Mouse (Mus musculus) neural tube, embryonic 14.5 days (tissue): ENCODE data around the gene Gmppb. TPM values are rescaled to one million over a fixed set of nuclear protein-coding genes. Genes with fewer than 3 reads are reported as not detected.
"Not testable (repeated sequence)": the region's sequence is repeated elsewhere in the genome, so short reads cannot be mapped to it uniquely, and the experiment has no call there.

Experiments used
- ATAC-seq: fragments of 200-750 bp; cut with Nextera tagmentation; 2 replicates; pipeline ENCODE4 v1.8.0; 2017; ENCODE audit warnings: low read depth, mild to moderate bottlenecking, moderate TSS enrichment, moderate library complexity
- H3K27ac ChIP-seq: fragments of 300-500 bp; sonication (generic); 2 replicates; pipeline ENCODE4 v1.5.1; 2014; ENCODE audit warnings: low read depth, mild to moderate bottlenecking, control low read depth, low read length, moderate library complexity, mixed read lengths
- H3K27me3 ChIP-seq: fragments of 300-500 bp; sonication (generic); 2 replicates; pipeline ENCODE4 v1.6.1; 2014; ENCODE audit warnings: low read length; ENCODE audit not compliant: control insufficient read depth, insufficient read depth
- H3K36me3 ChIP-seq: fragments of 300-500 bp; sonication (generic); 2 replicates; pipeline ENCODE4 v1.6.1; 2014; ENCODE audit warnings: low read length, mixed read lengths; ENCODE audit not compliant: control insufficient read depth, insufficient read depth
- H3K4me1 ChIP-seq: fragments of 300-500 bp; sonication (generic); 2 replicates; pipeline ENCODE4 v1.6.1; 2014; ENCODE audit warnings: low read length; ENCODE audit not compliant: control insufficient read depth, insufficient read depth
- H3K4me2 ChIP-seq: fragments of 300-500 bp; sonication (generic); 2 replicates; pipeline ENCODE4 v1.6.1; 2014; ENCODE audit warnings: mild to moderate bottlenecking, low read depth, low read length, control low read depth
- H3K4me3 ChIP-seq: fragments of 300-500 bp; sonication (generic); 2 replicates; pipeline ENCODE4 v1.5.1; 2014; ENCODE audit warnings: low read depth, low read length, control low read depth, mixed read lengths
- H3K9ac ChIP-seq: fragments of 300-500 bp; sonication (generic); replicated peaks from 2 replicates; pipeline ENCODE4 v1.6.1; 2014; ENCODE audit warnings: low read depth, mild to moderate bottlenecking, control low read depth, low read length, mixed read lengths
- H3K9me3 ChIP-seq: fragments of 300-500 bp; sonication (generic); 2 replicates; pipeline ENCODE4 v1.6.1; 2016; ENCODE audit warnings: low read length; ENCODE audit not compliant: control insufficient read depth
- WGBS: fragments of 180-500 bp; shearing (Covaris S2); extraction: QIAGEN DNeasy Blood & Tissue Kit; methylation state at CpG from one replicate; pipeline ENCODE4 v1.1.7; 2014; 5-methylcytosine and 5-hydroxymethylcytosine counted together
- polyA plus RNA-seq: library from polyadenylated mRNA; unstranded; fragments of >200 nt; fragmentation: Nextera tagmentation; extraction: Ambion mirVana; gene quantifications from 2 replicates; pipeline ENCODE4 v1.2.1, GENCODE M21; 2014

The Gmppb gene
- polyA plus RNA-seq, result 19.5 and 21.2 TPM in 2 replicates

GRCm38 (mm10) chr9:108049016-108049455 is at the start of gene Gmppb:
Gene Gmppb, plus strand, starts transcription at chr9:108049242.
- H3K27me3 ChIP-seq, result no peaks in the 10 kb centered on the region
- H3K4me3 ChIP-seq, result peak within 1 kb of the TSS; percentile 54
- under 1% methylated on average over 34 of the region's 39 CpGs for WGBS
- peak within 1 kb of the TSS; percentile 70 for H3K27ac ChIP-seq
- peak; percentile 95 for ATAC-seq
- peaks cover 11% of the 10 kb centered on the region for H3K4me1 ChIP-seq
- peak within 1 kb of the TSS; percentile 60 for H3K9ac ChIP-seq
- no peaks in the 10 kb centered on the region for H3K9me3 ChIP-seq
- H3K4me2 ChIP-seq, result peak within 1 kb of the TSS; percentile 87
- H3K36me3 ChIP-seq, result peaks cover 29% of the 10 kb centered on the region; the same call in 1 of the 2 replicates

GRCm38 (mm10) chr9:108001922-108002770 is 46.9 kb upstream of the Gmppb start, which contains the start of gene Ip6k1:
Gene Ip6k1, plus strand, starts transcription at chr9:108002501.
- WGBS, result under 1% methylated on average over 50 of the region's 51 CpGs

GRCm38 (mm10) chr9:108002778-108003530 is 46.1 kb upstream of the Gmppb start:
- no peaks in the 10 kb centered on the region for H3K27me3 ChIP-seq
- peaks cover 17% of the 10 kb centered on the region for H3K4me1 ChIP-seq
- ATAC-seq, result peak; percentile 67
- H3K4me2 ChIP-seq, result peak overlapping the region; percentile 72
- H3K4me3 ChIP-seq, result peak overlapping the region; percentile 97
- no peaks in the 10 kb centered on the region for H3K36me3 ChIP-seq
- H3K27ac ChIP-seq, result peak overlapping the region; percentile 91
- H3K9ac ChIP-seq, result peak overlapping the region; percentile 93
- WGBS, result under 1% methylated on average over 50 of the region's 50 CpGs
- no peaks in the 10 kb centered on the region for H3K9me3 ChIP-seq

More at GRCm38 (mm10) chr9:108001922-108002770, 46.9 kb upstream of the Gmppb start, which contains the start of gene Ip6k1:
- Histone ChIP-seq H3K9me3 (no peaks in the 10 kb centered on the region), H3K4me2 (peak within 1 kb of the TSS; percentile 77), H3K4me1 (peaks cover 17% of the 10 kb centered on the region), H3K27me3 (no peaks in the 10 kb centered on the region), H3K4me3 (peak within 1 kb of the TSS; percentile 97), H3K27ac (peak within 1 kb of the TSS; percentile 91), H3K9ac (peak within 1 kb of the TSS; percentile 93), H3K36me3 (no peaks in the 10 kb centered on the region)
- peak; percentile 100 for ATAC-seq

- peak overlapping the region; percentile 97 for H3K4me3 ChIP-seq
- WGBS, result 10% methylated on average over 8 of the region's 8 CpGs
- H3K27me3 ChIP-seq, result no peaks in the 10 kb centered on the region
- H3K9me3 ChIP-seq, result no peaks in the 10 kb centered on the region
- peak overlapping the region; percentile 91; the same call in 1 of the 2 replicates for H3K27ac ChIP-seq
- peak overlapping the region; percentile 93 for H3K9ac ChIP-seq
- H3K4me1 ChIP-seq, result peaks cover 17% of the 10 kb centered on the region
- no peaks in the 10 kb centered on the region for H3K36me3 ChIP-seq
- ATAC-seq, result no peak
- peak overlapping the region; percentile 72 for H3K4me2 ChIP-seq
Observed at GRCm38 (mm10) chr9:108003531-108003890, 45.5 kb upstream of the Gmppb start.

- no peaks in the 10 kb centered on the region for H3K36me3 ChIP-seq
- ATAC-seq, result no peak
- H3K9ac ChIP-seq, result no peak overlapping the region
- no peaks in the 10 kb centered on the region for H3K27me3 ChIP-seq
- H3K9me3 ChIP-seq, result no peaks in the 10 kb centered on the region
- WGBS, result 91% methylated on average over 5 of the region's 5 CpGs
- H3K4me3 ChIP-seq, result no peak overlapping the region
- no peak overlapping the region for H3K27ac ChIP-seq
- H3K4me1 ChIP-seq, result peaks cover 13% of the 10 kb centered on the region
- no peak overlapping the region for H3K4me2 ChIP-seq
Observed at GRCm38 (mm10) chr9:108008041-108008440, 41.0 kb upstream of the Gmppb start.

GRCm38 (mm10) chr9:108010385-108010784 is 38.7 kb upstream of the Gmppb start:
- no peaks in the 10 kb centered on the region for H3K9me3 ChIP-seq
- no peak overlapping the region for H3K27ac ChIP-seq
- H3K36me3 ChIP-seq, result no peaks in the 10 kb centered on the region
- ATAC-seq, result no peak
- H3K27me3 ChIP-seq, result no peaks in the 10 kb centered on the region
- 0 out of 2 replicates have a peak, but pooled peaks cover 2% of the 10 kb centered on the region for H3K4me1 ChIP-seq
- no peak overlapping the region for H3K4me2 ChIP-seq
- no peak overlapping the region for H3K9ac ChIP-seq
- no peak overlapping the region for H3K4me3 ChIP-seq

GRCm38 (mm10) chr9:108013577-108013976 is 35.5 kb upstream of the Gmppb start:
- 100% methylated on average over 2 of the region's 2 CpGs for WGBS
- not testable (repeated sequence) for H3K27ac ChIP-seq, H3K27me3 ChIP-seq

GRCm38 (mm10) chr9:108017127-108017526 is 31.9 kb upstream of the Gmppb start:
- Histone ChIP-seq H3K9me3 (no peaks in the 10 kb centered on the region), H3K27me3 (no peaks in the 10 kb centered on the region), H3K4me3 (no peak overlapping the region), H3K9ac (no peak overlapping the region), H3K27ac (no peak overlapping the region), H3K36me3 (no peaks in the 10 kb centered on the region), H3K4me2 (no peak overlapping the region), H3K4me1 (no peaks in the 10 kb centered on the region)
- ATAC-seq, result no peak
- 79% methylated on average over 3 of the region's 3 CpGs for WGBS

More at GRCm38 (mm10) chr9:108013577-108013976, 35.5 kb upstream of the Gmppb start:
- not testable (repeated sequence) for H3K9me3 ChIP-seq, ATAC-seq, H3K36me3 ChIP-seq, H3K4me1 ChIP-seq, H3K4me3 ChIP-seq, H3K4me2 ChIP-seq, H3K9ac ChIP-seq
